Mouse (Mus musculus) erythroblast, embryonic 14.5 days (primary cell): Measurements from ENCODE around the gene Sebox.

ENCODE experiments used
- GATA1 ChIP-seq: IDR thresholded peaks from 2 replicates; pipeline ENCODE4 v1.6.1; 2012; ENCODE audit warnings: low read length, inconsistent platforms, mixed read lengths
- TAL1 ChIP-seq: IDR thresholded peaks from 3 replicates; pipeline ENCODE4 v1.6.1; 2012; ENCODE audit warnings: low read length, inconsistent platforms, mixed read lengths

DNA sequence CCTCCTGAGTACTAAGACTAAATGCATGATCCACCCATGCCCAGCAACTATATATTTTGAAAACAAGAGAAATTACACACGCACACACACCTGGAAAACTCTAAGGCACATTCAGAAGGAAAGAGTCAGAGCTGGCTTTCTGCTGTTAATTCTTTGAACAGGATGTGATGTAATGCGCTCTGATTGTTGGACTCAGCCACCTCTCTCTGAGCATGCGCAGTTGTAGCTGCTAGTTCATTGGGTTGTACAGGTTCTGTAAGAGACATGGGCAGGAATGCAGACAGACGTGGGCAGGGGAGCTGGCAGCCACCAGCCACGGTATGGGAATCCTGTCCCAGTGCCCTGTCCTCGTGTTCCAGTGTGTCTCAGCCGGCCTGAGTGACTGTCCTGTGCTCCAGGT, 49.0 kb upstream of the Sebox start:
- TF ChIP-seq GATA1 (no peak), TAL1 (no peak)
